Mouse (Mus musculus) heart, postnatal 0 days (tissue): ENCODE results near the gene Iqcf1.

Experiments used
- CTCF ChIP-seq: IDR thresholded peaks from 2 replicates; pipeline ENCODE4 v1.5.1; 2016; ENCODE audit warnings: antibody characterized with exemption, control low read depth, low read depth
- EP300 ChIP-seq: IDR thresholded peaks from 2 replicates; pipeline ENCODE4 v1.6.1; 2016; ENCODE audit warnings: antibody characterized with exemption, low read depth

DNA sequence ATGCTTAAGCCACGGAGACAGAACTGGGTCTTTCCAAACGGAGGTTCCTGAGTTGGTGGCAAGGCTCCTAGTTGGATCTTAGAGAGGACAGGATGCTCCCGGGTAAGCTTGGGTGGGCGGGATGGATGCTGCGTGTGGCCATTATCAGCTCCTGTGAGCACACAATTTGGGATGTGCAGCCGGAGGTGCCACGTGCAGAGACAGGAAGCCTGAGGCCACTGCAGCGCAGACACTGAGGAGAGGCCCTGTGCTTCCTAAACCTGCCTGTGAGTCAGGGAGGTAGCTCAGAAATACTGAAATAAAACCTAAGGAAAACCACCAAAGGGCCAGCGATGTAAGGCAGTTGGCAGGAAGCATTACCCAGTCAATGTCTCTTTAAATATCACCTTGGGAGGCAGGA, 30.0 kb upstream of the Iqcf1 start:
- no peak for TF ChIP-seq CTCF
- no peak for TF ChIP-seq EP300
